Mouse (Mus musculus): ENCODE measurements around the gene Wasf1.

Wasf1 gene

DNA sequence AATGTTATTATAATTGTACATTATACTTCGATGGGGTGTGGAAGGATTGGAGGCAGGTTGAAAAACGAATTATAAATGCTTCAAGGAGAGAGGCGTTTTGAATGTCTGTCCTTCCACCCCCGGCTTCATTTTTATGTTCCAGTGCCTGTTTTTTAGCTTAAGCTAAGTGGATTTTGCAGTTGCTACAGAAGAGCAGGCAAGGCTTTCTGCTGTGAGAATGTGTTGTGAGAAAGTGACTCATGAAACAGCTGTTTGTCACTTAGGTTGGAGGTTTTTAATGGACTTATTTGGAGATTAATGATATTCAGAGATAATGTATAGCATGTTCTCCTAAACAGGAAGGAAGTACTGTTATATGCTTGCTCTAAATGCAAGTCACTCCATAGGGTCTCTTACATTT is 5.9 kb downstream of the Wasf1 start:
- CTCF ChIA-PET = no interaction called here

DNA sequence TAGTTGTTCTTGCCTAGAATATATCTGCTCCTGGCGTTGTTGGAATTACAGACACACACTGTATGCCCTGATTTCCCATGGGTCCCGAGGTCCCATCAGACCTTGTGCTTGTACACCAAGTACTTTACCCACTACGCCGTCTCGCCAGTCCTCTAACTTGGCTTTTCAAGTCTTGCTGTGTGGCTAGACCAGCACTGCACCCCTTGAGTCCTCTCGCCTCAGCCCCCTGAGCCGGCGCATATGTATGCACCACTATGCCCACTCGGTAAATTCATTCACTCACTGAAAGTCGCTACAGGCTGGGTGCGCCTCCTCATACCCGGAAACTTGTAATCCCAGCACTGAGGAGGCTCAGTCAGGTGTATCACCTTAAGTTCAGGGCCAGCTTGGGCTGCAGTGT is 12.5 kb downstream of the Wasf1 start:
- CTCF ChIA-PET = interaction anchor here (0.5 kb wide), 1 partner anchor 14 kb away, joined by 7 read pairs; no protein-coding TSS in a partner anchor

DNA sequence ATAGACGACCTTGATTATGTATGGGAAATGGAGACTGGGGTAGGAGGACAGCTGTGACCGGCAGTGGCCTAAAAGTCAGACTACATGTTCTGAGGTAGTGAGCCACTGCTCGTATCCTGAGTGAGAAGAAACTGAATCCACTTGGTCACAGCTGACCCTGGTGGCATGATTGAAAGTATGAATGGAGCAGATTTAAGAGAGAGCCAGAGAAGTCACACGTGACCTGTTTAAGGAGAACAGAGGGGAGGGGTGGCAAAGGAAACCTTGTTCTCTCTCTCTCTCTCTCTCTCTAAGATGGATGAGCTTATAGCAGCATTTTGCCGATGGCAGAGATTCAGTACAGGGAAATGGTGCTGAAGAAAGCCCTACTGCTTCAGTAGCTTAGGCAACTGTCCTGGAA is 13.4 kb downstream of the Wasf1 start:
- CTCF ChIA-PET = interaction anchor here (0.5 kb wide), 1 partner anchor 14 kb away, joined by 7 read pairs; no protein-coding TSS in a partner anchor

DNA sequence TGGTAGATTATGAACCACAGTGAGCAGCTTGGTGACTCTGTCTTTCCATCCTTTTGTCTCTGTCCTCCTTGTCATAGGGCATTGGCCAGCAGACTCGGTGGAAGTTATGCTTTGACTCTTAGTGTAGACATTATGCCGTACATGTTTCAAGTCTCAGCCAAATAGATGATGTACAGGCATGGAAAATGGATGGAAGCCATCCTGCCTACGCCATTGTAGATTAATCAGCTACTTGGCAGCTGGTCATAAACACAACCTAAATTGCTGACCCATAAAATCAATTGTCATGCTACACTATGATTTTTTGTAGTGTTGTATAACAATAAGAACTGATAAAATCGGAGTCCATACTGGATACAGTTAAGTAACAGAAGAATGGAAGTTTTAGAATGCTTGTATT is 18.5 kb downstream of the Wasf1 start:
- CTCF ChIA-PET = no interaction called here

DNA sequence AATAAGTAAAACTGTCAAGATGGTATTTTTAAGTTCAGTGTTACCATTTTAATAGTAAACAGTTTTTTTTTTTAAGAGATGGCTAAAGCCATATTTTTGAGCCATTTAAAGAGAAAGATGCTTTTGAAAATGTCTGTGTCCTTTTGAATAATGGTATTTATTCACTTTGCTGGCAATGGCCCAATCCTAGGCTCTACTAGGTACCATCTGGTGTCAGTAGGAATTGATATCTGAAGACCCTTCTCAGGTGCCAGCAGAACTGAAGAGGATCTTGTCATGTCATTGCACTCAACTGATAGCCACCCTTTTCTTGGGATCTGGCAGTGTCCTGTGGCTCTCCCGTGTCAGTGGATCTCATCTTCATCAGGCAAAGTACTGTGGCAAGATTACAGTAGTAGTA is 22.9 kb downstream of the Wasf1 start:
- CTCF ChIA-PET = no interaction called here

DNA sequence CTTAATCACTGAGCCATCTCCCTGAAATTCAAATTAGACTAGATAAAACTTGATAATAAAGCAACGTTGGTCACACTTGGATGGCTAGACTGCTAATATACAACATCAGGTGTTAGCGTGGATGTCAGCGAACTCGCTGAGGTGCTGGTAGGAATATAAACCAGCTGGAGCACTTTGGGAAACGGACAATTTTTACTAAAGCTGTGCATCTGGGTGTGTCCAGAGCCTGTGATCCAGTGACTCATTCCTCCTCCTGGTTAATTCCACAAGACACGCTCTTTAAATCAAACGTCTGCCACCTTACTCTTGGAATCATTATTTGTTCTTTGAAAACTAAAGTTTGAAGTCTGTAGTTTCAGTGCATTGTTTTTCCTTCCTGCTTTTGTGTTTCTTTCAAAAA is 23.5 kb downstream of the Wasf1 start:
- CTCF ChIA-PET = no interaction called here

DNA sequence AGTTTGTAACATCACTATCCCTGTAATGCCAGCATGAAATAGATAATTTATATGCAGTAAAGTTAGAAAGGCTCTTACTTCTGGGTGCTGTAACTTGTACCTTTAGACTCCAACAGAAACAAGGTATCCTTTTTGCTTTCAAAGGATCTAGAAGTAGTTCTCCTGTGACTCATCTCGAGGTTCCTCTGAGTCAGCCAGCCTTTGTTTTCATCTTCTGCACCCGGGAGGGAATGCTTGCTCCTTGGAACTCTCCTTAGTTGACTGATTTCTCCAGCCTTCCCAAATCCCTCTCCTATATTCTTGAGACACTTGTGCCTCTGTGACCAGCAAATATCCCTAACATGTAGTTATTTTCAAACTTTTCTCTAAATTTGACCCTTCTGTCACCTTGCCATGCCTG is 25.3 kb downstream of the Wasf1 start:
- CTCF ChIA-PET = no interaction called here

DNA sequence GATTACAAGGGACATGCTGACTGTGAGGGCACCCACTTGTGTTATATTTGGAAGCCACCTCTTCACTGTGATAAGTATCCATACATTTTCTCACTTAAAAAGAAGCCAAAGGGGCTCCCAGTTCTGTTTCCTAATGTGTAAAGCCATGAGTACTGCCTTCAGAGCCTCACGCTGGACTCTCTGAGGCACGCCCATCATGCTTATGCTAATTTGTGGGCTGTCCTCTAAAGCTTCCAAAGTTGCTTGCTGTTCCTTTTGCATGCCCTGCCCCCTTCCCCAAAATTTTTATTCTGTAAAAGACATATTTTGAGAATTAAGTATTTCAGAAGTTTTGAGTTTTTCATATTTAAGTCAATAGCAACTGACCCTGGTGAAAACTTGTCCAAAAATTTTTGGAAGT is 27.5 kb downstream of the Wasf1 start:
- CTCF ChIA-PET = interaction anchor here (0.6 kb wide), 1 partner anchor 262 kb away, joined by 3 read pairs; no protein-coding TSS in a partner anchor

DNA sequence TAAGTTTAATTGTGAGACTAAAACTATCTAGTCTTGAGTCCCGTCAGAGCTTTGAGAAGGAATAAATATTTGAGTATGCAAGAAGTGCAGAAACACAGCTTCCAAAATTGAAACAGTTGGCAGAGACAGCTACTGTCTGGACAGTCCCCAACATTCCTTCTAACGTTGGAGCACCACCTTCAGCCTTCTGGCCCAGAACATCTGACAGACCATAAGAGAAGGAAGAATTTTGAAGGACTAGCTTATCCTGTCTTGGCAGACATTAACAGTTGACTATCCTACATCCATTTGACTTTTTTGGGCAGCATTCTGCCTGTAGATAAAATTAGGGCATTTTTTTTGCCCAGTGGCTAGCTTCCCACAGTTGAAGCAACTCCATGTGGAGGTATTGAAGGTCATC is 32.0 kb downstream of the Wasf1 start:
- CTCF ChIA-PET = no interaction called here

DNA sequence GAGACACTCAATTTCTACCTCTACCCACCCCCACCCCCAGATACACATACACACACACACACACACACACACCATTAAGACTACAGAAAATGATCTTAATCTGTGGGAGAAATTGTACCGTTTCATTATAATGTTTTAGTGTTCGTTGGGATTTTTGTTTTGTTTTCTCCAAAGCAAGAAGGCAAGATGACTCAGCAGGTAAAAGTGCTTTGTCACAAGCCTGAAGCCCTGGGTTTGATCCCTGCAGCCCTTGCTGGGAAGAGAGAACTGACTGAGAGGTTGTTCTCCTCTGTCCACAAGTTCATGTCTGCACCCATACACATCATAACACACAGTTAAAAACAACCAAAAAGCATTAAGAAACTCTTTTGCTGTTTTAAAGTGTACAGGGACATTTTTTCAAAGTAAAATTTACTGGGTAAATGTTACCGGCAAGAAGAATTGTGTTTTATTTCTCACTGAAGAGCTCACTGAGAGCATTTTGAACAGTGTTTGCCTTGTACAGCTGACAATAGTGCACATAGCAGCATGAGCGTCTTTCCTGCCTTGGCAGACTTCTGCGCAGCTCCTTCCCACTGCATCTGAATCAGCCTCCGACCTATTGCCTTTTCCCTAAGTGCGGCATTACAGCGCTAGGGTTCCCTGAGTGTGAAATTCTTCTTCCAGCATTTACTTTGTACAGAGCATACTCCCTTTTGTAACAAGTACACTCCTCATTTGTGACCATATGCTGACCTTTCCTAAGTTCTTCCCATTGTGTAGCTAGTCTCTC is 35.6 kb downstream of the Wasf1 start:
- CTCF ChIA-PET = no interaction called here

DNA sequence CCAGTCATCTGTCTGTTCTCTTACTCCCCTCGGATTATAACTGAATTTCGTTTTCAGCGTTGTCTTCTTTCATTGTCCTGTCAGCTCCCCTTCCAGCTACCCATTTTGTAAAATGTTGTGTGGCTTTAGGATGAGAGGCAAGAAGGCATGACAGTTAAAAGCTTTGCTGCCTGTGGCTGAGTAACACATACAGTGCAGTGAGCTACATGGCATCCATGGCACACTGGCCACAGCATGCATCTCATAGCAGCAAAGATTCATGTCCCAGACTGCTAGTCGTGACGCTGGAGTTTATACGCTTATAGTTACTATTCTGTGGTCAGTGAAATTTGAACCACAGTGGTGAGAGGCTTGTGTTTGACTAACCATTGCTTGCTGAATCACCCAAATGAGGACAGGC is 36.2 kb downstream of the Wasf1 start:
- CTCF ChIA-PET = no interaction called here

DNA sequence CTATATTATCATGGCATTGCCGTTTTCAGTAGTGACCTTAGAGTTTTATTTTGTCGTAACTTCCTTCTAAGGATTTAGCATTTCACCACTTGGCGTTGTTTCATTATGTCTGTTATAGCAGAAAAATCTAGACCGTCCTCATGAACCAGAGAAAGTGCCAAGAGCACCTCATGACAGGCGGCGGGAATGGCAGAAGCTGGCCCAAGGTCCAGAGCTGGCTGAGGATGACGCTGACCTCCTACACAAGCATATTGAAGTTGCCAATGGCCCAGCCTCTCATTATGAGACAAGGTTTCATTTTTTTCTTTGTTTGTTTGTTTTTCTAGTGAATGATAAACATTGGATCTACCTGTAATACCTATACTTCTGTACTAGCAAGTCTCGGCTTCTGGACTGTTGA is 49.7 kb downstream of the Wasf1 start:
- CTCF ChIA-PET = no interaction called here

DNA sequence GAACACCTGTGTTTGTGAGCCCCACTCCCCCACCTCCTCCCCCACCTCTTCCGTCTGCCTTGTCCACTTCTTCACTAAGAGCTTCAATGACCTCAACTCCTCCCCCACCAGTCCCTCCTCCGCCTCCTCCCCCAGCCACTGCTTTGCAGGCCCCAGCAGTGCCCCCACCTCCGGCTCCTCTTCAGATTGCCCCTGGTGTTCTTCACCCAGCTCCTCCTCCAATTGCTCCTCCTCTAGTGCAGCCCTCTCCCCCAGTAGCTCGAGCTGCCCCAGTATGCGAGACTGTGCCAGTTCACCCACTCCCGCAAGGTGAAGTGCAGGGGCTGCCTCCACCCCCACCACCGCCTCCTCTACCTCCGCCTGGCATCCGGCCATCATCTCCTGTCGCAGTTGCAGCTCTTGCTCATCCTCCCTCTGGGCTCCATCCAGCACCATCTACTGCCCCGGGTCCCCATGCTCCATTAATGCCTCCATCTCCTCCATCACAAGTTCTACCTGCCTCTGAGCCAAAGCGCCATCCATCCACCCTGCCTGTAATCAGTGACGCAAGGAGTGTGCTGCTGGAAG is 53.0 kb downstream of the Wasf1 start:
- CTCF ChIA-PET = no interaction called here

DNA sequence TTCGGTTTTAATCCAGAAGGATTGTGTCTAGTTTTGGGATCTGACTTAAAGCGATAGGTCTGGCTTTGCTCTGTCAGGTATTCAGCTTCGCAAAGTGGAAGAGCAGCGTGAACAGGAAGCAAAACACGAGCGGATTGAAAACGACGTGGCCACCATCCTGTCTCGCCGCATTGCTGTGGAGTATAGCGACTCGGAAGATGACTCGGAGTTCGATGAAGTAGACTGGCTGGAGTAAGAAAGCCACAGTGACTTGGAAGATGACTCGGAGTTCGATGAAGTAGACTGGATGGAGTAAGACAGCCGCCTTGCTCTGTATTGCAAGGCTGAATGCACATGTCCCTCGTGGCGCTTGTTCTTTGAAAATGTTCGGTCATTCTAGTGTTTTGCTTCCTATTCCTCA is 54.3 kb downstream of the Wasf1 start:
- CTCF ChIA-PET = no interaction called here

DNA sequence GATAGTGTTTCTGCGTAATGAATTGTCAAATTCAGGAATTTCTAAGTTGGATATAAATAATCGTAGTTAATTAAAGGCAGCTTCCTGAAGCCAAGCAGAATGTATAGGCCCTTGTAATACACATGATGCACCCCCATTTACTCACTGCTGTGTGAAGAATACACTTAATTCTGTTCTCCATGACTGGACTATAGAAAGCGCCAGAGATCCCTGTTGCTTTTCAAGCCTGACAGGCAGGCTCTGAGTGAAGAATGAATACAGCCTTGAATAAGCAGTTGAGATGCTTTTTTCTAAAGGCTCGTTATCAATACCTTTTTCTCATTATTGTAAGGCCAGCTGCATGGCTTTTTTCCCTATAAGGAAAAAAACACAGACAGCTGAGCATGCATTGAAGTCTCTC is 59.4 kb downstream of the Wasf1 start:
- CTCF ChIA-PET = interaction anchor here (0.6 kb wide), 1 partner anchor 658 kb away, joined by 4 read pairs; no protein-coding TSS in a partner anchor

DNA sequence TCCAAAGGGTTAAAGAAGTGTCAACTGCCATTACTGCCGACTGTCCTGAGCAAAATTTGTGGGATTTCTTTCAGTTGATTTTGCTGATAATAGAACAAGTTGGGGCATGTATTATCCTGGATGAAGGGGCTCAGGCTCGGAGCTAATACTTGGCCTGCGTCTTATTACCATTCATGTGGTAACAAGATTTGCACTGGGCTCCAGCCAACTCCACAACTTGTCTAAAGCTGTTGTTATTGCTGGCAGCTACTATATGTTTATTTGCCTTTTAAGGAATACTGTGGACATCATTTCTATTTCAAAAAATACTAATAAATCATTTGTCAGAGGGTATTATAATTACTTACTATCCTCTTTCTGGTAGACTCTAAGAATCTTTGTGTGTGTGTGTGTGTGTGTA is 66.9 kb downstream of the Wasf1 start:
- CTCF ChIA-PET = no interaction called here

DNA sequence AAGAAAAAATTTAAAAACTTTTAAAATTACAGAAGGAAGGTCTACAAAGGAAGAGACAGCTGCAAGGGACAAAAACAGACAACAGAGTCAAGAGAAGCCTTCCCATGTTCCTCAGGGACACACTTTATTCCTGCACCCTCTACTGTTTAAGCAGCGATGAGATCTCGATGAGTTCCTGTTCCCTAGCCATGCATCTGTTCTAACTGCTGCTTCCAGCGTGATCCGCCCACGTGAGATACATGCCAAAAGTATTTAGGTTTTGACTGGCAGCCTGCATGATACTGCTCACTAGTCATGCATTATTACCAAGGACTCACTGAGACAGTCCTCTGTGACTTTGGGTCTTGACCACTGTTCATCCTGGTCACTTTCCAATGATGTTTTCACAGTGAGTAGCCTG is 72.9 kb downstream of the Wasf1 start:
- CTCF ChIA-PET = no interaction called here

DNA sequence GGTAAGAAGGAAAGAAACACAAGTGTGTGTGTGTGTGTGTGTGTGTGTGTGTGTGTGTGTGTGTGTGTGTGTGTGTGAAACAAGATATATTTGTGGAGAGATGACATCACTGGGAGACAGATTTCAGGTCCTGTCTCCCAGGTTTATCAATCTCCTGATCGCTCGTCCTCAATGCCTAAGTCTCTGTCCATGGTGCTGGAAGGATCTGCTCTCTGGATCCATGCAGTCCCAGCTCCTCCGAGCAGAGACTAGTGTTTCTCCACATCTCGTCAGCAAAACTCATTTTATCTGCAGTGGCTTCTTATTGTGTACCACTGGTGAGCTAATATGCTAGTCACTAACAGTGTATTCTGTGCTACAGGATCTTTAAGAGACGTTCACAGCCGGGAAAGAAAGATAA is 78.1 kb downstream of the Wasf1 start:
- CTCF ChIA-PET = no interaction called here

DNA sequence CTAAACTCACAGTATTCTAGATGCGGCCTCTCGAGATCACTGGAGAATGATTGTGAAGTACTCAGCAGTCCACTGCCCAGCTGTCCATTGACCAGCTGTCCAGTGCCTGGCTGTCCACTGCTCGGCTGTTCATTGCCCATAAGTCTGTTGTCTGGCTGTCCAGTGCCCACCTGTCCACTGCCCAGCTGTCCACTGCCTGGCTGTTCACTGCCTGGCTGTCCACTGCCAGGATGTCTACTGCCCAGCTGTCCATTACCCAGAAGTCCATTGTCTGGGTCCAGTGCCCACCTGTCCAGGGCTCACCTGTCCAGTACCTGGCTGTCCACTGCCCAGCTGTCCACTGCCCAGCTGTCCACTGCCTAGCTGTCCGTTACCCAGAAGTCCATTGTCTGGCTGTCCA is 78.7 kb downstream of the Wasf1 start:
- CTCF ChIA-PET = no interaction called here

DNA sequence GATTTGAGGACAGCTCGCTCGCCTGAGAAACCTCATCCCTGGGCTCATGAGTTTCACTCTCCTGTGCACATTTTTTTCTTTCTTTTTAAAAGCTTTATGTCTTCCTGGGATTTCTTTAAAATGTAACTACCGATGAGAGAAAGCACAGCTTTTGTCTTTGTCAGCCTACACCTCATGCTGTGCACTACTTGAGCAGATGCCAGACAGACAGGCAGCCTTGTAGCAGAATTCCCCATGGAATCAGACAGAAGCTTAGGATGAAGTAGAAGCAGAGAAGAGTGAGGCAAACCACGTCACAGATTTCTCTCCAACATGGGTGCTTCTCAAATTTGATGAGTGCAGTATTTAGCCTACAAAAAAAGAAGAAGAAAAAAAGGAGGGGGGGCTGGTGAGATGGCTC is 81.3 kb downstream of the Wasf1 start:
- CTCF ChIA-PET = no interaction called here

DNA sequence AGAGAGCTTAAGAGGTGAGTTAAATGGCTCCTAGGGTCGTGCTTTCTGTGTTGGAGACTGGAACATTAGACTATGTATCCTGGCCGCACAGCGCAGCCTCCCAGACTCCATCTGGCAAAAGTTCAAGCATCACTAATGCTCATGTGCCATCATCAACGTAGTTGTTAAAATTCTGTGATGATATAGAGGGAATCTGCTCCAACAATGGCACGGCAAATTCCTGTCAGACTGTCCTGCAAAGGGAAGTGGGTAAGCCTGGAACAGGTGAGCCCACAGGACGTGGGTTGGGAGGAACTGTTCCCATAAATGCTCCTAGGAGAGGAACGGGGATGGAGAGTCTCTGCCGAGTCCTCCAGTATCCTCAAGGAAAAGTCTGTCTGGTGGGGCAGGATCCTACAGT is 85.3 kb downstream of the Wasf1 start:
- CTCF ChIA-PET = interaction anchor here (0.7 kb wide), 1 partner anchor 27 kb away, joined by 4 read pairs; no protein-coding TSS in a partner anchor

DNA sequence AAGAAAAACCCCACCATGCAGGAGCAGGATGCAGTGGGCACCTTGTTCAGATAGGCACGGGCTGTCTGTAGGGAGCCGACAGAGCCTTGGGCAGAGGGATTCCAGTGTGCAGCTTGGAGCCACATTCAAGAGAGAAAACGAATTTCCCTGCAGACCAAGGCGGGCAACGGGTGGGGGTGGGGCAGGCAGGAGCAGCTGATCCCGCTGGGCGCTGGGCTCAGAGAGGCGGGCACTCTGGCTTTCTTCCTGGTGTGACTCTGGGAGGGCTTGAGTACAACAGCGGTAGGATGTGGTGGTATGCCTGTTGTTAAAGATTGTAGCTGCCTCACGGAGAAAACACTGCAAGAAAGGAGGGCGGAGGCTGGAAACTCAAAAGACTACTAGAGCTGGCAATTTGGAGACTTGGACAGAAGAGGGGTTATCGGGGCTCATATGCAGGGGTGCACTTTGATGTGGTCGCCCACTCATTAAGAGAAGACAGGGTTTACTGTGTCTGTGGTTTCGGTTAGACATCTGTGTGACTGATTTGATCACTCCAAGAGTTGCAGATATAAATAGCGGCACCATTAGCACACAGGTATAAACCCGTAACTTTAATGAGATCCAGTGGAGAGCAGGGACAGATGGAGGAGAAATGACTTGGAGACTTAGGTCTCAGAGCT is 86.2 kb downstream of the Wasf1 start:
- CTCF ChIA-PET = no interaction called here

DNA sequence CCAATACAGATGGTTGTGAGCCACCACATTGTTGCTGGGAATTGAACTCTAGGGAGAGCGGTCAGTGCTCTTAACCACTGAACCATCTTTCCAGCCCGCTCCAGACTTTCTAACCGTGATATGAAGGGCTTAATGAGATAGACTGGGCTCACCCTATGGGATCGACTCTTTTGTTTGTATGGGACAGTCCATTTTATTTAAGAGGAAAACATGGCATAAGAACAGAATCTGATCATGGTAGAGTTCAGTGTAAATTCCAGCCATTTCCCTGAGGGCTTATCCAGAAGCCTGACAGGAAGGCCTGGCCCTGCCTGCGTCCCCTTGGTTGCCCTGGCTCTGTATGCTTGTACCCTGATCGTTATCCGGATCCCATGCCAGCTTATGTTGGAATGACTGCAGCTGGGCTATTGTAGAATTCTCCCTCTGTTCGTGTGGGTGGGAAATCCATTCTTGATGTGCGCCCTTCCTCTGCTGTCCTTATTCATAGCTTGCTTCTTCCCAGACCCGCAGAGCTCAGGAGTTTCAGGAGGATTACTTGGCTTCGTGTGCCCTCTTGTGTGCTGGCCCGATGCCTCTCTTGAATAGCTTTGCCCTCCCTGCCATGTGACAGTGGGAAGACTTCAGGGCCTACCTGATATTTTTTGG is 87.4 kb downstream of the Wasf1 start:
- CTCF ChIA-PET = no interaction called here
